Mouse (Mus musculus): ENCODE measurements around the gene Pex14.

GRCm38 (mm10) chr4:148964541-148965310 lies 134.9 kb downstream of the Pex14 start:
- TF ChIP-seq CTCF (IDR thresholded peaks at IDR 0.05) (no peak), EP300 (IDR thresholded peaks at IDR 0.05) (no peak)

All from lung, postnatal 0 days (tissue).